Mouse (Mus musculus) bone marrow macrophage, adult 2 months (primary cell): Measurements from ENCODE around the gene Gsn.

Source experiments
- CTCF ChIP-seq: IDR thresholded peaks from 2 replicates; pipeline ENCODE4 v1.5.1; 2012; ENCODE audit warnings: low read depth, mild to moderate bottlenecking, low read length, moderate library complexity
- POLR2A ChIP-seq: IDR thresholded peaks from 2 replicates; pipeline ENCODE4 v1.6.1; 2012; ENCODE audit warnings: mild to moderate bottlenecking, low read depth, low read length, borderline replicate concordance

GRCm38 (mm10) chr2:35349184-35349583 lies 93.0 kb downstream of the Gsn start:
- TF ChIP-seq CTCF (no peak), POLR2A (no peak)
